Mouse (Mus musculus): Measurements from ENCODE around the gene Ubtf. TPM values are rescaled to one million over a fixed set of nuclear protein-coding genes. Genes with fewer than 3 reads are reported as not detected.

Ubtf gene
- polyA plus RNA-seq, 1 experiment from 2014 or later, result 101 TPM

DNA sequence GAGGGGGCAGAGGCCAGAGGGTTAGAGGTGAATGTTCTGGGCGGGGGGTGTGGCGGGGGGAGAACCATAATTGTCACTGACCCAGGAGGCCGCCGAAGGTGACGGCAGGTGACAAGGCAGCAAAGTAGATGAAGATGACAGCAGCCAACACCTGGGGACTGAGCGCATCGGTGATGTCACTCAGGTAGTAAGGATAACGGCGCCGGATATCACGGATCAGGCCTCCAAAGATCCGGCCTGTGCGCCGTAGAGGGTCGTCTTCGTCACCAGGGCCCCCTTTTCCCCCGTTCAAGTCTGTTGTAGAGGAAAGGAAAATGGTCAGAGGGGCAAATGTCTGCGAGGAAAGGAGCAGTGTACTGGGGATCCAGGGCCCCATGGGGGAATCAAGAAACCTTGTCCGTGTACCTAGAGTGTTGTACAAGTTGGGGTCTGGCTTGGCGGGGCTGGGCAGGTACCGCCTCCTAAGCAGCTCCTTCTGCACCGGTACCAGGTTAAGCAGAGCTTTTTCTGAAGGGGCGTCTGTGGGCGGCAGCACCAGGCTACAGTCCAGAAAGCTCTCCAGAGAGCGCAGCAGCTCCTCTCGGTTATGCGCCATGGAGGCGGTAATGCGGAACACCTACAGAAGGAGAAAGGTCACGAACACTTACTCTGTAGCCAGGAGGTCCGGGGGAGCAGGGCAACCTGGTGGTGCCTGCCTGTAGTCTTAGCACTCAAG lies 37.3 kb upstream of the Ubtf start:
- ChIA-PET CTCF (no interaction called here), POLR2A (interaction anchor here (1.0 kb wide), 1 partner anchor 50 kb away, joined by 3 read pairs; no protein-coding TSS in a partner anchor)
- ATAC-seq (no peak), DNase-seq (ENCODE audit: low read depth, low spot score) (no peak)
- peaks cover 60% of the 10 kb centered on the region for H3K27me3 ChIP-seq
- in situ Hi-C loops (cut with MboI; ENCODE audit: low pct_unique_long_range_greater_than_20kb), result no loop called here
- TF ChIP-seq CTCF (IDR thresholded peaks at IDR 0.05), result no peak

DNA sequence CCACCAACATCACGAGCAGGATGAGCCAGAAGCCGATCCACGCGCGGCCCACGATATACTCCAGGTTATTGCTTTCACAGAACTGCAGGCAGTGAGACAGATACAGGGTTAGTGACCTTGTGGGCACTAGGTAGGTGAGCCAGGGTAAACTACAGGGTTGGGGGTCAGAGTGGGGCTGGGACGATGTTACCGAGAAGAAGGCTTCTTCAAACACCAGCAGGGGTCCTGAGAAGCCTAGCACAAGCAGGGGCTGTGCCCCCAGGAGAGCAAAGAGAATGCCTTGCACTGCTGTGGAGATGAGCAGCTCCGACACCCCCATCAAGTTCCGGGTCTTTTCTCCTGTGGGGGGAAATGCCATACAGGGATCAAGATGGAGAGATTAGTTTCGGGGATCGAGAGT lies 36.6 kb upstream of the Ubtf start:
- ATAC-seq, result no peak
- in situ Hi-C loops (cut with MboI; ENCODE audit: low pct_unique_long_range_greater_than_20kb), result no loop called here
- CTCF ChIA-PET, result no interaction called here
- no peak for DNase-seq (ENCODE audit: low read depth, low spot score)
- TF ChIP-seq CTCF (IDR thresholded peaks at IDR 0.05), result no peak
- H3K27me3 ChIP-seq, result peaks cover 54% of the 10 kb centered on the region
- POLR2A ChIA-PET, result no interaction called here

DNA sequence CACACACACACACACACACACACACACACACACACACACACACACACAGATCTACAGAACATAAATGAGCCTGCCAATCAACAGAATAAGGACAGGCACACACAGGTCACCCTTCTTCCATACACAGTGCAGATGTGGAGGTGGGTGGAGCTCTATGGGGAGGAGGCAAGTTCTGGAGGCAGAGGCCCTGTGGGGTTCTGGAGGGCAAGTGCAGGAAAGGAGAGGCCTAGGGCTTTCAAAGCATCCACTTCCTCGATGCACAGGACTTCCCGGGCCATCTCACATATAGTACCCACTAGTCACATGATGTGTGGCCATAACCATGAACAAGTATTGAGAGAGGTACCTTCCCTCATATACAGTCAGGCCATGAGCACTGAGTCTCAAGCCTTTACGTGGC lies 36.0 kb upstream of the Ubtf start:
- DNase-seq (ENCODE audit: low read depth, low spot score) (no peak), ATAC-seq (no peak)
- in situ Hi-C loops (cut with MboI; ENCODE audit: low pct_unique_long_range_greater_than_20kb), result no loop called here
- H3K27me3 ChIP-seq, result peaks cover 50% of the 10 kb centered on the region
- TF ChIP-seq CTCF (IDR thresholded peaks at IDR 0.05), result no peak
- CTCF ChIA-PET, result no interaction called here
- POLR2A ChIA-PET, result no interaction called here

DNA sequence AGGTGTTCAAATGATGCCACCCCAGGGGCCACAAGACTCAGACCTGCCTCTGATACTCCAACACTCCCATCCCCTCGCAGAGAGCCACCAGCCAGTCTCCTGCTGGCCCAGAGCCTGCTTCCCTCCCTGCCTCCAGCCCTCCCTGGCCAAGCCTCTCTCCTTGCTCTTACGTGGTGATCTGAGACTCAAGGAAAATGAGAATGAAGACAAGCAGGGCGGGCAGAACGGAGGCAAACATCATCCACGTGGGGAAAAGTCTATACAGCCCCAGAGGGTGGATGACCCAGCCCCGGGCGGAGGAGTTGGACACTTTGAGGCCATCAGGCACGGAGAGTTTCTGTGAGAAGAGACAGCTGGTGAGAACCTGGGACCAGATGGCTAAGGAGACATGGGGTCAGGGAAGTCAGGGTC lies 33.5 kb upstream of the Ubtf start:
- DNase-seq (ENCODE audit: low read depth, low spot score) (no peak), ATAC-seq (no peak)
- ChIA-PET POLR2A (no interaction called here), CTCF (no interaction called here)
- peaks cover 30% of the 10 kb centered on the region for H3K27me3 ChIP-seq
- in situ Hi-C loops (cut with MboI; ENCODE audit: low pct_unique_long_range_greater_than_20kb), result no loop called here
- no peak for TF ChIP-seq CTCF (IDR thresholded peaks at IDR 0.05)

DNA sequence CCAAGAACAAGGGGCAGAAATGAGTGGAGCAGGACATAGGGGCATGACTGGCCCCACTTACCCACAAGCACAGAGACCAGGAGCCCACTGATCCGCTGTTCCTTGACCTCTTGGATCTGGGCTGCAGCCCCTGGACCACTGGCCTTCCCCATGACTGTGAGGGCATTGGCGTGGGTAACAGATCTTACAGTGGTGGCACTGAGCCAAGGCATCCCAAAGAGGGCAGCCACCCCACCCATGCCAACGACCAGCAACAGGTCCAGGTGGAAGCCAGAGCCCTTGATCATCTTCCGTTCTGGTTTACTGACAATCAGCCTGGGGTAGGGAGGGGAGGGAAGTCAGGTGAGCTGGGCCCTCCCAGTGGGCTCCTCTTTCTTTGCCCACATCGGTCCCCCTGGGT lies 32.8 kb upstream of the Ubtf start:
- TF ChIP-seq CTCF (IDR thresholded peaks at IDR 0.05), result no peak
- CTCF ChIA-PET, result no interaction called here
- POLR2A ChIA-PET, result no interaction called here
- ATAC-seq (no peak), DNase-seq (ENCODE audit: low read depth, low spot score) (no peak)
- H3K27me3 ChIP-seq, result peaks cover 23% of the 10 kb centered on the region
- in situ Hi-C loops (cut with MboI; ENCODE audit: low pct_unique_long_range_greater_than_20kb), result no loop called here

DNA sequence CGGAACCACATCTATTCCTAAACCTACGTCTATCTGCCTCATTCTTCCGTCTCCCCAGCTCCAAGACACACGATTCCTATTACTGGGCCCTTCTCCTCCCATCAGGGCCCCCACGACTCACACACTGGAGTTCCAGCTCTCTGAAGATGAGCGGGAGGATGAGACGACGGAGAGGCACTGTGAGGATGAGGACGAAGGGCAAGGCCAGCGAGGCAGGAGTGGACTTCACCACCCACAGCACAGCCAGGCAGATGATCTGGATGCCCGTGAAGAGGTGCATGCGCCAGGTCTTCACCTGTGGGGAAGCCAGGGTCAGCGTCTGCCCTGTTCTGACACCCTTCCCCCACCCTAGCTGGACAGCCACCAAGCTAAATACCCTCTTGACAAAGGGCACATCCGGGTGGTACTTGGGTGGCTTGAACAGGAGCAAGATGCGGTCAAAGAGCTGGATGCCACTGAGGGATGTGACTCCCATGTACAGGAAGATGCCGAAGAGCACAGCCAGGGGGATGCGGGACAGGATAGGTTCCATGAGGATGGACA lies 31.5 kb upstream of the Ubtf start:
- ChIA-PET POLR2A (interaction anchor here (0.5 kb wide), 1 partner anchor 410 kb away, joined by 3 read pairs; no protein-coding TSS in a partner anchor), CTCF (no interaction called here)
- DNase-seq (ENCODE audit: low read depth, low spot score) (no peak), ATAC-seq (no peak)
- H3K27me3 ChIP-seq, result peaks cover 14% of the 10 kb centered on the region
- TF ChIP-seq CTCF (IDR thresholded peaks at IDR 0.05), result no peak
- in situ Hi-C loops (cut with MboI; ENCODE audit: low pct_unique_long_range_greater_than_20kb), result no loop called here

DNA sequence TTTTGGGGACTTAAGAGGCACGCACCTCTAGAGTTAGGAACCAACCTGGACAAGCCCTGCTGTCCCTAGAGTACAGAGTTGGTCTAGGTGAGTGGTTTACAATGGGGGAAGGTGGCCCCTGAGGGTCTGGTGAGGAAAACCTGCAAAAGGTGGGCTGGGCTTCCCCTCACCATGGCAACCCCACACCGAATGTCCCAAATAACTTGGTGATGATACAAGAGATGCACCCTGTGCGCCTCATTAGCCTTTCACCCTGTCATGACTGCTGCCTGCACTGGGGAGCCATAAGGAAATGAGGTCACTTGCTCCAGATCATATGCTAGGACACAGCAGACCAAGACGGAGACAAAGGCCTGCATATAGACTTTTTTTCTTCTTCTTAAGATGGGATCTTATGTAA lies 30.9 kb upstream of the Ubtf start:
- CTCF ChIA-PET, result no interaction called here
- peaks cover 14% of the 10 kb centered on the region for H3K27me3 ChIP-seq
- DNase-seq (ENCODE audit: low read depth, low spot score), result no peak
- POLR2A ChIA-PET, result no interaction called here
- in situ Hi-C loops (cut with MboI; ENCODE audit: low pct_unique_long_range_greater_than_20kb), result no loop called here
- no peak for ATAC-seq
- no peak for TF ChIP-seq CTCF (IDR thresholded peaks at IDR 0.05)

DNA sequence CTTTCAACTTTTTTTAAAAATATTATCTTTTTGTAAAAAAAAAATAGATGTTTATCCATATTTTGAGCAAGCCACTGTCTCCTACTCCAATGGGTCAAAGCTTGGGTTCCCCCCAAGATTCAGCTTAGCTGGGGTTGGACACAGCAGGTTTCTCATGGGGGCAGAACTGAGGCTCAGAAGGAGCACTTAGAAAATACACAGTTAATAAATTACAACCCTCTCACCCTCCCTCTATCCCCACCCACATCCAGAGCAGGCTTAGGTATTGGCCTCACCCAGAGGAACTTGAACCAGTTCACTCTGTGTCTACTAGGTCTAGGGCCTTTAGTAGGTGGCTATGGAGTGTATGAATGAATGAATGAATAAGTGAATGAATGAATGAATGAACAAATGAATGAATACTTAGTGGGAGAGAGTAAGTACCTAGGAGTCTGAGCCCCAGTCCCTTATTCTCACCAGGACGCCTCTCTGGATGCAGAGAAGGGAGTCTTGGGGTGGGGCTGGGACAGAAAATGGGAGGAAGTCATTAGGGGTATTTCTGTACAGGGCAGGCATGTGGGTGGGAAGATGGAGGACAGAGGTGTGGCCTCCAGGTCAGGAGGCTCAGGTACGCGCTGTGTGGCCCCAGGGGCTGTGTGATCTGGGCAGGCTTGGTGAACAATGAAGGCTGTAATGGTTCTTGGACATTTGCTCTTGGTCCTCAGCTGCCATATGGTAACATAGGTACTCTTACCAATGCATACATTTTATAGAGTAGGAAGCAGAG lies 29.8 kb upstream of the Ubtf start:
- in situ Hi-C loops (cut with MboI; ENCODE audit: low pct_unique_long_range_greater_than_20kb), result no loop called here
- TF ChIP-seq CTCF (IDR thresholded peaks at IDR 0.05), result no peak
- ChIA-PET CTCF (no interaction called here), POLR2A (no interaction called here)
- peaks cover 11% of the 10 kb centered on the region for H3K27me3 ChIP-seq
- ATAC-seq (no peak), DNase-seq (ENCODE audit: low read depth, low spot score) (no peak)

DNA sequence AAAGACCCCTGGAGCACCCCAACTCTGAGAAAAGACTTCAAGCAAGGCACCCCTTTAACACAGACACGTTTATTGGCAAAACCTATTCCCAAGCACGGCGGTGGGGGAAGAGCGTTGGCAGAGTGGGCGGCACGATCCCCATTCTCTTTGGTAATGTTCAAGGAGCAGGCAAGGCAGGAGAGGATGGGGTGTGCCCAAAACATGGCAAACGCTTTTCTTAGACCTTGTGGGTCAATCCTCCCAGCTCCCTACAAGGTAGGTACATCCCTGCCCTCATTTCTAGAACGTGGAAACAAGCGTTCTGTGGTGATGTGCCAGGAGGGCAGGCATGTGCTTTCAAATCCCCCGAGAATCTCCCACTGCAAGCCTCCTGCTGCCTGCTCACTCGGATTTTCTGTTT lies 29.2 kb upstream of the Ubtf start:
- ChIA-PET CTCF (no interaction called here), POLR2A (no interaction called here)
- no peak for ATAC-seq
- TF ChIP-seq CTCF (IDR thresholded peaks at IDR 0.05), result no peak
- H3K27me3 ChIP-seq, result peaks cover 10% of the 10 kb centered on the region
- in situ Hi-C loops (cut with MboI; ENCODE audit: low pct_unique_long_range_greater_than_20kb), result no loop called here
- no peak for DNase-seq (ENCODE audit: low read depth, low spot score)

DNA sequence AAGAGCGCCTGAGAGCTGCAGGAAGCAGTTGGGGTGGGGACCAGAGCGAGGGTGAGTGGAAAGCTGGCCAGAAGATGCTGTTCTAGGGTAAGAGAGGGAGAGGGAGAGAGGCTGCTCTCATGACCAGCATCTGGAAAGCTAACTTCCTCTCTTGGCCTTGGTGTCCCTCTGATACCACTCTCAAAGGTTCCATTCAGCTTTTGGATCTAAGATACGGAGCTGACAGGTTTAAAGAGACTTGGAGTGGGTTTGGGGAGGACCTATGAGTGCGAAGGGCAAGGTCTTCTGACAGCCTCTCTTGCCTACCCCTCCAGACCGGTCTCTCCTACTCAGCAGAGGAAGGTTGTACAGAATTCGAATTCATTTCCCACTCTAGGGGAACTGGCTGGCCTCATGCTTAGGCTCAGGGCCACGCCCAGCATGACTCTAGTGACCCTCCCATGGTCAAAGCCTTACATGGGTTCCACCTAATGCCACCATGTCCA lies 28.6 kb upstream of the Ubtf start:
- ATAC-seq, result no peak
- TF ChIP-seq CTCF (IDR thresholded peaks at IDR 0.05), result no peak
- in situ Hi-C loops (cut with MboI; ENCODE audit: low pct_unique_long_range_greater_than_20kb), result no loop called here
- CTCF ChIA-PET, result no interaction called here
- peaks cover 4% of the 10 kb centered on the region for H3K27me3 ChIP-seq
- no peak for DNase-seq (ENCODE audit: low read depth, low spot score)
- POLR2A ChIA-PET, result no interaction called here

DNA sequence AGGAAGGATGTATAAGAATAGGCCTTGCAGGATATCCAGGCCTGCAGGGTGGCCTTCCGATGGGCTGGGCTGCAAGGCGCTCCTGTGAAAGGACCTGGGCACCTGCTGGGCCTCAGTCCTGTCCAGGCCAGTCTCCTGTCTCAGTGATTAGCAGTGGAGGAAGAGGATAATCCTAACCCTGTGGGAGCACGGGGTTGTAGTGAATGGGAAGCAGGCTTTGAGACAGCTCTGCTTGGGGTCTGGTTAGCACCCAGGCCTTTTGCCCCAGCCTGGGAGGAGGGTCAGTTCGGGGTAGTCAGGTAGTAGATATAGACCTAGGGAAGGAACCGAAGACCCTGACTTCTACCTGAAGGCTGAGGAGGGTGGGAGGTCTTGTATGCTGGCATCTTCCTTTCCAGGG lies 28.1 kb upstream of the Ubtf start:
- CTCF ChIA-PET, result no interaction called here
- no peak for ATAC-seq
- H3K27me3 ChIP-seq, result no peaks in the 10 kb centered on the region
- TF ChIP-seq CTCF (IDR thresholded peaks at IDR 0.05), result no peak
- no peak for DNase-seq (ENCODE audit: low read depth, low spot score)
- in situ Hi-C loops (cut with MboI; ENCODE audit: low pct_unique_long_range_greater_than_20kb), result no loop called here
- POLR2A ChIA-PET, result no interaction called here

All from Patski (cell line).